19 mouse cellular contexts compared by ENCODE assay signal in genomic region chr9:83634703-83635102, GRCm38 (mm10).
A peak's percentile ranks its signal among the peaks of the same experiment; 100 is the strongest.
DNase-seq lines count a peak whose midpoint lies in the region; ATAC-seq and TF ChIP-seq lines count a peak whose summit lies in the region.
"Had no signal": no experiment of that assay in that cellular context is flagged by ENCODE, and none has a peak within 500 bp of the region (broad histone marks: within the 10 kb centered on the region; RNA-seq: fewer than 3 reads in every experiment).

No protein-coding gene starts in this region.

- no peak for TF ChIP-seq CTCF in intestine, postnatal 0 days (IDR thresholded peaks at IDR 0.05; ENCODE audit: low read depth)

- H3K36me3 ChIP-seq in midbrain, embryonic 12.5 days: no peaks in the 10 kb centered on the region
- H3K36me3 ChIP-seq in midbrain, embryonic 15.5 days (replicated peaks): no peaks in the 10 kb centered on the region
- no peaks in the 10 kb centered on the region for H3K36me3 ChIP-seq in limb, embryonic 12.5 days
- H3K36me3 ChIP-seq in intestine, postnatal 0 days (ENCODE audit: control insufficient read depth, insufficient read depth): no peaks in the 10 kb centered on the region
- H3K36me3 ChIP-seq: embryonic facial prominence, embryonic 10.5 days; heart, embryonic 12.5 days; hindbrain, embryonic 12.5 days had no signal

- WGBS in midbrain, embryonic 12.5 days: 36% methylated on average over 3 of the region's 3 CpGs
- WGBS in midbrain, embryonic 15.5 days: 26% methylated on average over 3 of the region's 3 CpGs
- 18% methylated on average over 3 of the region's 3 CpGs for whole genome bisulfite sequencing in limb, embryonic 12.5 days
- WGBS in intestine, postnatal 0 days: 68% methylated on average over 3 of the region's 3 CpGs

- no peaks in the 10 kb centered on the region for H3K27me3 ChIP-seq in midbrain, embryonic 12.5 days
- no peaks in the 10 kb centered on the region for H3K27me3 ChIP-seq in midbrain, embryonic 15.5 days (replicated peaks)
- no peaks in the 10 kb centered on the region for H3K27me3 ChIP-seq in limb, embryonic 12.5 days
- no peaks in the 10 kb centered on the region for H3K27me3 ChIP-seq in intestine, postnatal 0 days (replicated peaks; ENCODE audit: control insufficient read depth, insufficient read depth, low read length)
- H3K27me3 ChIP-seq: CH12.LX; heart, embryonic 12.5 days; hindbrain, embryonic 12.5 days; Patski had no signal

- H3K9ac ChIP-seq in midbrain, embryonic 12.5 days (replicated peaks): no peak overlapping the region
- H3K9ac ChIP-seq in midbrain, embryonic 15.5 days: no peak overlapping the region
- H3K9ac ChIP-seq in limb, embryonic 12.5 days (replicated peaks): no peak overlapping the region
- no peak overlapping the region for H3K9ac ChIP-seq in intestine, postnatal 0 days (ENCODE audit: low read depth, low read length)
- H3K9ac ChIP-seq: forebrain, postnatal 0 days; heart, embryonic 12.5 days; hindbrain, embryonic 12.5 days had no signal

- H3K4me3 ChIP-seq in midbrain, embryonic 12.5 days: no peak overlapping the region
- H3K4me3 ChIP-seq in midbrain, embryonic 15.5 days: no peak overlapping the region
- H3K4me3 ChIP-seq in limb, embryonic 12.5 days (replicated peaks): no peak overlapping the region
- H3K4me3 ChIP-seq in intestine, postnatal 0 days (ENCODE audit: low read depth, low read length): no peak overlapping the region
- H3K4me3 ChIP-seq: embryonic facial prominence, embryonic 10.5 days; heart, embryonic 12.5 days; hindbrain, embryonic 12.5 days had no signal

- no peaks in the 10 kb centered on the region for H3K9me3 ChIP-seq in midbrain, embryonic 12.5 days
- no peaks in the 10 kb centered on the region for H3K9me3 ChIP-seq in midbrain, embryonic 15.5 days
- H3K9me3 ChIP-seq in limb, embryonic 12.5 days: no peaks in the 10 kb centered on the region
- no peaks in the 10 kb centered on the region for H3K9me3 ChIP-seq in intestine, postnatal 0 days (ENCODE audit: control insufficient read depth)
- H3K9me3 ChIP-seq: embryonic facial prominence, embryonic 10.5 days; heart, embryonic 12.5 days; hindbrain, embryonic 12.5 days had no signal

- 0 out of 2 replicates have a peak overlapping the region, but pooled peaks have one; percentile 25 for H3K27ac ChIP-seq in midbrain, embryonic 12.5 days (replicated peaks)
- H3K27ac ChIP-seq in midbrain, embryonic 15.5 days: no peak overlapping the region
- H3K27ac ChIP-seq in limb, embryonic 12.5 days: peak overlapping the region; percentile 13; the same call in 1 of the 2 replicates
- H3K27ac ChIP-seq in intestine, postnatal 0 days (ENCODE audit: low read depth, low read length): no peak overlapping the region
- H3K27ac ChIP-seq: embryonic facial prominence, embryonic 10.5 days; hindbrain, embryonic 12.5 days had no signal

- H3K4me1 ChIP-seq in midbrain, embryonic 12.5 days: peaks cover 4% of the 10 kb centered on the region; the same call in 1 of the 2 replicates
- H3K4me1 ChIP-seq in midbrain, embryonic 15.5 days: peaks cover 7% of the 10 kb centered on the region; the same call in 1 of the 2 replicates
- peaks cover 45% of the 10 kb centered on the region for H3K4me1 ChIP-seq in limb, embryonic 12.5 days (replicated peaks)
- no peaks in the 10 kb centered on the region for H3K4me1 ChIP-seq in intestine, postnatal 0 days (replicated peaks; ENCODE audit: control insufficient read depth, insufficient read depth, low read length)

- H3K4me2 ChIP-seq in midbrain, embryonic 12.5 days (replicated peaks): no peak overlapping the region
- H3K4me2 ChIP-seq in midbrain, embryonic 15.5 days: no peak overlapping the region
- no peak overlapping the region for H3K4me2 ChIP-seq in limb, embryonic 12.5 days
- no peak overlapping the region for H3K4me2 ChIP-seq in intestine, postnatal 0 days (replicated peaks; ENCODE audit: low read depth)
- H3K4me2 ChIP-seq: heart, embryonic 12.5 days; hindbrain, embryonic 12.5 days had no signal

- no peak for ATAC-seq in midbrain, embryonic 12.5 days (ENCODE audit: low FRiP score, low read depth)
- ATAC-seq in midbrain, embryonic 15.5 days (replicated peaks): no peak
- no peak for ATAC-seq in limb, embryonic 12.5 days (ENCODE audit: insufficient number of reproducible peaks, insufficient read depth, low FRiP score, low TSS enrichment, low read depth)
- no peak for ATAC-seq in intestine, postnatal 0 days
- ATAC-seq: activated CD4-positive, CD25-positive, alpha-beta regulatory T cell, adult 4 months; forebrain, postnatal 0 days; hindbrain, embryonic 16.5 days; Patski had no signal

- intact Hi-C loops in heart, postnatal 14 days (cut with DNase I): no loop called here

- peak; percentile 44 for DNase-seq in heart, adult 11 months
- no peak for DNase-seq in heart, postnatal 14 days
- DNase-seq: adrenal gland, postnatal 25 days; cerebellum, adult 2 months; cerebellum, postnatal 10 days; forebrain, postnatal 0 days; gastrocnemius, postnatal 14 days; heart, postnatal 36 days had no signal

Comparison
In these comparisons a context has a peak if more than half of its experiments do, and no peak if none do; other contexts are left out.
1. H3K27ac ChIP-seq: peak in midbrain, embryonic 12.5 days (single experiment) and limb, embryonic 12.5 days (single experiment); none in midbrain, embryonic 15.5 days (single experiment) and intestine, postnatal 0 days (single experiment).